Mouse (Mus musculus) small intestine, adult 2 months (tissue): ENCODE measurements around the gene Ctla4. TPM values are rescaled to one million over a fixed set of nuclear protein-coding genes. Genes with fewer than 3 reads are reported as not detected.

Source experiments
- H3K27ac ChIP-seq: fragments of 200-500 bp; 2 replicates; pipeline ENCODE4 v1.5.1; 2012; ENCODE audit warnings: low read depth, low read length, control low read depth, inconsistent platforms; ENCODE audit not compliant: insufficient read depth
- H3K27me3 ChIP-seq: fragments of 200-500 bp; 2 replicates; pipeline ENCODE4 v1.6.1; 2012; ENCODE audit warnings: mild to moderate bottlenecking, moderate library complexity, low read length, inconsistent platforms; ENCODE audit not compliant: control insufficient read depth, insufficient read depth
- H3K36me3 ChIP-seq: fragments of 200-500 bp; 2 replicates; pipeline ENCODE4 v1.6.1; 2012; ENCODE audit warnings: mild to moderate bottlenecking, low read length, control low read depth, inconsistent platforms; ENCODE audit not compliant: control insufficient read depth, insufficient read depth
- H3K4me1 ChIP-seq: fragments of 200-500 bp; 2 replicates; pipeline ENCODE4 v1.6.1; 2012; ENCODE audit warnings: low read length, inconsistent platforms, mixed read lengths; ENCODE audit not compliant: control insufficient read depth, insufficient read depth, insufficient read length
- H3K4me3 ChIP-seq: fragments of 200-500 bp; 2 replicates; pipeline ENCODE4 v1.5.1; 2012; ENCODE audit warnings: low read depth, mild to moderate bottlenecking, control low read depth, inconsistent platforms, low read length, moderate library complexity
- CTCF ChIP-seq: fragments of 200-500 bp; IDR thresholded peaks from 2 replicates; pipeline ENCODE4 v1.5.1; 2012; ENCODE audit warnings: low read depth, mild to moderate bottlenecking, control low read depth, inconsistent platforms, low read length, moderate library complexity, mixed read lengths; ENCODE audit not compliant: insufficient replicate concordance, insufficient read length; ENCODE audit errors: extremely low read depth
- POLR2A ChIP-seq: fragments of 200-500 bp; IDR thresholded peaks from 2 replicates; pipeline ENCODE4 v1.6.1; 2012; ENCODE audit warnings: low read depth, mild to moderate bottlenecking, control low read depth, inconsistent platforms, low read length, moderate library complexity
- WGBS: fragments of 180-500 bp; shearing (Covaris S2); methylation state at CpG from one replicate; pipeline ENCODE4 v1.1.7; 2018; 5-methylcytosine and 5-hydroxymethylcytosine counted together
- polyA plus RNA-seq: library from polyadenylated mRNA; depleted of rRNA; stranded (reverse); fragments of >200 nt; gene quantifications from 2 replicates; pipeline ENCODE4 v1.2.3, GENCODE M21; 2012

Ctla4 gene
- polyA plus RNA-seq, 1 experiment = 0.30 TPM

DNA sequence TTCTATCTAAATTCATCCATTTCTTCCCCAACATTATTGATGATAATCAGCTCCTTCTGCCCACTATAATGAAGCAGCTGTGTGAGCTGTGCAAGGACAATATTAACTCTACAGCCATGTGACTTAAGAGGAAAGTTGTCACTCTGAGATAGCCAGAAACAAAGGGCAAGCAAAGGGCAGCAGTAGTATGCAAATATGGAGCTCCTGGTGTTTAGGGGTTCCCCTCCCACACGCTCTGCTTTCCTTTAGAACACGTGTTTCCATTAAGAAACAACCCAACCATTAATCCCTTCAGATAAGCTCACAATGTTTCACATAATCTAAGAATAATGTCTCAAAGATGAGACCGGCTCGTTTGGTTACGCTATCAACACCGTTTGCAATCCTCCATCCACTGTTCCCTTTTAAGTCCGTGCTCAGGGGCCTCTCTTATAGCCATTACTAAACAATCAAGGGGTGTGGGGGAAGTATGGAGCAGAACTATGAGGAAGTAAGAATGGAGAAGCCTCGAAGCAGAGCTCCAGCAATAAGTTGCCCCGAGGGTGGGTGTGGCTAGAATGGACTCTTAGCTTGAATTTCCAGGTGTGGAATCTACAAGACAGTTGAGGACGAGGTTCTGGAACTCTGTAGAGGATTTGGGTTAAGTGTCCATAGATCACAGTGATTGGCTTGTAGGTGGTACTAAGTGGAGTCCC is 34.6 kb upstream of the Ctla4 start:
- Histone ChIP-seq H3K27me3 (no peaks in the 10 kb centered on the region), H3K4me1 (peaks cover 15% of the 10 kb centered on the region; the same call in 1 of the 2 replicates), H3K36me3 (no peaks in the 10 kb centered on the region), H3K4me3 (no peak overlapping the region), H3K27ac (peak overlapping the region; percentile 91)
- 20% methylated on average over 10 of the region's 10 CpGs for WGBS
- TF ChIP-seq POLR2A (no peak), CTCF (no peak)

DNA sequence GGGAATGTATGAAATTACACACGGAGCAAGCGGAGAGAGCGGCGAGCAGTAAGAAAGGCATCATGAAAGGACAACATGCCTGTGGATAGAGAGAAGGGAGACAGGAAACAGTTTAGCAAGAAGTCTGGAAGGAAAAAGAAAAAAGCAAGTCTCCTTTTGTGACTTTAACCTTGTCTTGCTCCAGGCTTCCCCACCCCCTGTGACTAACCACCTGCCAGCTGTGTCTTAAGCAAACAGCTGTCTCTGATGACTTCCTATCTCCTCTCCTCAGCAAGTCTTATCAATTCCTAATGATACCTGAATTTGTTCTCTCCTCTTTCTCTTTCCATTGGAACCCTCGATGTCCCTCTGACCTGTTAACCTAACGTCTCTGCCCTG is 34.0 kb upstream of the Ctla4 start:
- no peaks in the 10 kb centered on the region for H3K36me3 ChIP-seq
- no peak for TF ChIP-seq CTCF
- 49% methylated on average over 6 of the region's 6 CpGs for WGBS
- no peaks in the 10 kb centered on the region for H3K27me3 ChIP-seq
- peaks cover 18% of the 10 kb centered on the region; the same call in 1 of the 2 replicates for H3K4me1 ChIP-seq
- peak overlapping the region; percentile 91 for H3K27ac ChIP-seq
- no peak overlapping the region for H3K4me3 ChIP-seq

DNA sequence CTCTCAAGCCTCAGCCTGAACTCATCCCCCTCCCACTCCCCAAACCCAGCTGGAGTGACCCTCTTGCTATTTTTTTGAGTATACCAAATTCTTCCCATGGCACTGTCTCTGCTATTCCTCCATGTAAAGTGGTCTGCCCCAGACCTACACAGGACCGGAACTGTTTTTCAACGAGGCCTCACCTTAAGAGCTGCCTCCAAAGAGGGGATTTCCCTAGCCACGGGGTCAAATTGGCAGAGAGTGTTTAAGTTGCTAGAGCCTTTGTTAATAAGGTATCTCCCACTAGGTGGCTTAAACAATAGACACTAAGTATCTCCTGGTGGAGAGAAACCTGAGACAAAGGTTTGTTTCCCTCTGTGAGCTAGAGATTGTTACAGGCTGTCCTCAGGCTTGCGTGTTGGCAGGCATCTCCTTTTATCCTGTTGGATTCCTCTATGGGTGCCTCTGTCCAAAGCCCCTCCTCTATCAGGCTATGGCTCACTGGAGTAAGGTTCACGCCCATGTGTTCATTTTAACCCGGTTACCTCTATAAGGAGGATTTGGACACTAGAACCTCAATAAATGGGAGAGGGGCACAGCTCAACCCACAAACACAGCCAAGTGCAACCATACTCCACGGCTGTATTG is 33.4 kb upstream of the Ctla4 start:
- Histone ChIP-seq H3K4me3 (no peak overlapping the region), H3K27ac (peak overlapping the region; percentile 91), H3K4me1 (peaks cover 19% of the 10 kb centered on the region; the same call in 1 of the 2 replicates), H3K27me3 (no peaks in the 10 kb centered on the region), H3K36me3 (no peaks in the 10 kb centered on the region)
- WGBS = 59% methylated on average over 7 of the region's 7 CpGs
- TF ChIP-seq POLR2A = no peak
- TF ChIP-seq CTCF = no peak

GRCm38 (mm10) chr1:60853991-60854390 is 32.8 kb upstream of the Ctla4 start:
- TF ChIP-seq POLR2A (no peak), CTCF (no peak)
- 71% methylated on average over 5 of the region's 5 CpGs for WGBS
- peak overlapping the region; percentile 91 for H3K27ac ChIP-seq
- H3K4me1 ChIP-seq = peaks cover 19% of the 10 kb centered on the region; the same call in 1 of the 2 replicates
- no peak overlapping the region for H3K4me3 ChIP-seq
- H3K36me3 ChIP-seq = no peaks in the 10 kb centered on the region
- H3K27me3 ChIP-seq = no peaks in the 10 kb centered on the region

- TF ChIP-seq CTCF (peak; percentile 12; the same call in 1 of the 2 replicates), POLR2A (no peak)
- no peaks in the 10 kb centered on the region for H3K27me3 ChIP-seq
- 53% methylated on average over 12 of the region's 12 CpGs for WGBS
- H3K4me1 ChIP-seq = peaks cover 28% of the 10 kb centered on the region; the same call in 1 of the 2 replicates
- peak overlapping the region; percentile 60; the same call in 1 of the 2 replicates for H3K27ac ChIP-seq
- no peak overlapping the region for H3K4me3 ChIP-seq
- H3K36me3 ChIP-seq = no peaks in the 10 kb centered on the region
Measured at GRCm38 (mm10) chr1:60857351-60858220, 29.2 kb upstream of the Ctla4 start.

- Histone ChIP-seq H3K4me1 (peaks cover 16% of the 10 kb centered on the region; the same call in 1 of the 2 replicates), H3K36me3 (no peaks in the 10 kb centered on the region), H3K4me3 (no peak overlapping the region), H3K27ac (no peak overlapping the region), H3K27me3 (no peaks in the 10 kb centered on the region)
- TF ChIP-seq POLR2A = no peak
- no peak for TF ChIP-seq CTCF
- 62% methylated on average over 3 of the region's 3 CpGs for WGBS
Measured at GRCm38 (mm10) chr1:60859159-60859558, 27.6 kb upstream of the Ctla4 start.
